ENCODE assay signal across 8 mouse cellular contexts in the genomic region with DNA sequence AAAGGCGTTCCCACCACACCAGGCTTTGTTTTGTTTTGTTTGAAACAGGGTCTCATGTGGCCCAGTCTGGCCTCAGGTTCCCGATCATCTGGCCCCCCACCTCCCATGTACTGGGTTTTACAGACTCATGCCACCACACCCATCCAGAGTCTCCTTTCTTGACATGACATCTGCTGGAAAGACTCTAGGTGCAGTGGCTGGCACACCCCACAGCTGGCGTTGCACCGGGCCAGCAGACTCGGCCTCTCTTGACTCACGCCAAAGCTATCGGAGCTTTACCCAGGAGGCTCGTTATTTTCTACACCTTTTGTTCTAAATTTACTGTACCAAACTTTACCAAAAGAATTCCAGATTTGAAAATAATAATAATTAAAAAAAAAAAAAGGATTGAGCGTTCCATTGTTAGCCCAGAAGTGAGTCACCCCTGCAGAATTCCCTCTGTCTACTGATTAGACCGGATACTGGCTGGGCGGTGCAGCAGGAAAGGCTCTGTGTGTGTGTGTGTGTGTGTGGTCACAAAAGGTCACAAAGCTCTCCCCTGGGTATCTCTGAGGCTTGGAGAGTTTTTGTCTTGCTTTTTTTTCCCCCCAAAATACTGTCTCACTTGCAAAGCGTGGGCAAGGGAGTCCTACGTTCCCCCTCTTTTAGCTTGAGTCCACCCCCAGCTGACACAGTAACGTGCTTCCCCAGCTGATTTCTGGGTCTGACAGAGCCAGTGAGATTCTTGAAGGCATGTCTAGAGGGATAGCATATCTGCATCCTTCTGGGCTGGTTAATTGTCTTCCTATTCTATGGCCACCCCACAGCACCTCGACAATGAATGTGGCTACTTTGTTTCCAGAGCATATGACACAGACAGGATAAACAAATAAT. TPM values are rescaled to one million over a fixed set of nuclear protein-coding genes. Genes with fewer than 3 reads are reported as not detected.
A peak's percentile ranks its signal among the peaks of the same experiment; 100 is the strongest.
DNase-seq lines count a peak whose midpoint lies in the region; ATAC-seq and TF ChIP-seq lines count a peak whose summit lies in the region.

No protein-coding gene starts in this region.

- peak; percentile 81 for DNase-seq in Muller cell, postnatal 12 days (ENCODE audit: inconsistent ontology term)
- peak; percentile 50 for DNase-seq in adrenal gland, postnatal 10 days
- peak; percentile 79 to 82 for DNase-seq in heart, postnatal 10 days
- DNase-seq in liver, embryonic 14.5 days (ENCODE audit: low read depth in 3 of 3, low spot score in 3 of 3) = no peak
- DNase-seq in cerebellum, postnatal 36 days = no peak
- no peak for DNase-seq in urinary bladder, postnatal 10 days (ENCODE audit: low spot score)

- H3K9me3 ChIP-seq in liver, embryonic 14.5 days (ENCODE audit: control insufficient read depth, low read length) = no peaks in the 10 kb centered on the region

- no peaks in the 10 kb centered on the region for H3K27me3 ChIP-seq in liver, embryonic 14.5 days (ENCODE audit: control insufficient read depth, insufficient read depth, low read length)

- H3K27ac ChIP-seq in liver, embryonic 14.5 days = no peak overlapping the region

- no peak for TF ChIP-seq CTCF in liver, embryonic 14.5 days (IDR thresholded peaks at IDR 0.05; ENCODE audit: low read depth)

- peaks cover 0 to 20% of the 10 kb centered on the region in 2 experiments; a peak in 2 of 4 replicates for H3K4me1 ChIP-seq in liver, embryonic 14.5 days (replicated peaks; ENCODE audit: control insufficient read depth in 2 of 2, insufficient read depth in 2 of 2, low read length in 1 of 2)

- intact Hi-C loops in heart, postnatal 10 days (cut with DNase I) = loop anchor here (2.0 to 5.0 kb wide), 2 partner anchors 36 to 58 kb away; no protein-coding TSS in a partner anchor

- 45% methylated on average over 15 of the region's 15 CpGs for WGBS in liver, embryonic 14.5 days (ENCODE audit: insufficient replicate concordance)

- H3K4me3 ChIP-seq in liver, embryonic 14.5 days (ENCODE audit: insufficient read depth in 1 of 2, low read depth in 2 of 2, low read length in 2 of 2) = no peak overlapping the region

- no peaks in the 10 kb centered on the region for H3K36me3 ChIP-seq in liver, embryonic 14.5 days (replicated peaks; ENCODE audit: control insufficient read depth, insufficient read depth, low read depth)

- ATAC-seq in liver, embryonic 14.5 days (ENCODE audit: insufficient read depth) = peak; percentile 55
- no peak for ATAC-seq in monocyte, adult 5-6 weeks (replicated peaks; ENCODE audit: insufficient number of reproducible peaks, low FRiP score, low TSS enrichment, poor library complexity, severe bottlenecking)
- ATAC-seq in erythroid progenitor cell, adult 5-6 weeks (replicated peaks; ENCODE audit: low FRiP score, poor library complexity, severe bottlenecking) = no peak

- no peak overlapping the region for H3K4me2 ChIP-seq in liver, embryonic 14.5 days (ENCODE audit: low read depth)

- no peak for TF ChIP-seq EP300 in liver, embryonic 14.5 days (IDR thresholded peaks at IDR 0.05; ENCODE audit: low read depth)

- no peak overlapping the region for H3K9ac ChIP-seq in liver, embryonic 14.5 days (replicated peaks)

RNA-seq across cellular contexts. Expression of a gene that starts 8.5 kb away (rescaled TPM):
- total RNA-seq in adrenal gland, postnatal 10 days (2021) = 10 to 100 TPM; 52.5 to 54.8 TPM
- total RNA-seq in heart, postnatal 10 days (2021) = 10 to 100 TPM; 86.4 to 93.2 TPM
- 0.52 and 0.71 TPM in 2 replicates for polyA plus RNA-seq in liver, embryonic 14.5 days (2012; rRNA removed)
- 0.72 and 1.0 TPM in 2 replicates for polyA plus RNA-seq in liver, embryonic 14.5 days (2014; fragmentation: Nextera tagmentation; extraction: Ambion mirVana)
- total RNA-seq in monocyte, adult 5-6 weeks (2017) = not detected in 3 replicates
- not detected in 2 replicates for total RNA-seq in erythroid progenitor cell, adult 5-6 weeks (2015; ENCODE audit: low replicate concordance)
- total RNA-seq in erythroid progenitor cell, adult 5-6 weeks (2017; ENCODE audit: low replicate concordance) = not detected in 2 replicates

Comparison
In these comparisons a context has a peak if more than half of its experiments do, and no peak if none do; other contexts are left out.
1. DNase-seq: peak in Muller cell, postnatal 12 days (single experiment), adrenal gland, postnatal 10 days (single experiment) and heart, postnatal 10 days (2 of 2); none in liver, embryonic 14.5 days (0 of 3), cerebellum, postnatal 36 days (0 of 2) and urinary bladder, postnatal 10 days (single experiment).
2. RNA of a gene that starts 8.5 kb away (total RNA-seq): 86.4 to 93.2 TPM in heart, postnatal 10 days and 52.5 to 54.8 TPM in adrenal gland, postnatal 10 days; not detected in monocyte, adult 5-6 weeks and not detected in erythroid progenitor cell, adult 5-6 weeks; every median in the first group is over 10 times any median in the second.